Mouse (Mus musculus) lung, adult 18-20 months (tissue): Measurements from ENCODE around the gene Zfand5.

Experiments used
- DNase-seq, 2 experiments: peaks; one replicate each; pipeline ENCODE4 v3.0.0; 2022; ENCODE audit warnings: mixed read lengths in 2 of 2

Zfand5 gene

DNA sequence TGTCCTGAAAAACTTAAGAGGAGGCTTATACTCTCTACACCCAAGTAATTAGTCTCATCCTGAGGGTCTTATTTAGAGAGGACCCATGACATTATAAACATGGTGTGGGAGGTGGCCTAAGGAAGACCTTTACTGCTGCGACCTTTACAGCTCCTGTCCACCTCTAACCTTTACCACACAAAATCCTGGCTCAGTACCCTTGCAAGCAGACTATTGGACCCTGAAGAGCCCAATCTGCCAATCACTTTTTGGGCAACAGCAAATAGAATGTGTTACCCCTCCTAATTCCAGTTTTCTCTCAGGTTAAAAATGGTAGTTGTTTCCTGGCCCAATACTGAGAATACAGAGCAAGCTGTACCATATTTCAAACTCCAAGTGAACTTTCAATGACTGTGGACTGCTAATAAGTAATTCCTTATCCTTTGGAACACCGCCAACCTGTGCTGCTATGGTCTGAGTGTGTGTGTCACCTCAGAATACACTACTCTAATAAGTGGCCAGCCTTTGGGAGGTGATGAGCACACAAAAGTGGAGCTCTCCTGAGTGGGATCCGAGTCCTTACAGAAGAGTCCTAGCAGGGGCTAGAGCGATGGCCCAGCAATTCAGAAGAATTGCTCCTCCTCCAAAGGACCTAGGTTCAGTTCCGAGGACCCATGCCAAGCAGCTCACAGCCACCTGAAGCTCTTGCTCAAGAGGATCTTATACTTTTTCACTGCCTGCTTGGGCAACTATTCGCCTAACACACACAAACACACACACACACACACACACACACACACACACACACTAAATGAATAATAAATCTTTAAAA, 58.4 kb downstream of the Zfand5 start:
- DNase-seq = peak in 1 of 2 experiments; percentile 1

GRCm38 (mm10) chr19:21331621-21332155, 59.6 kb downstream of the Zfand5 start:
- no peak for DNase-seq
